Mouse (Mus musculus) heart, embryonic 14.5 days (tissue): ENCODE data around the gene Kank1. TPM values are rescaled to one million over a fixed set of nuclear protein-coding genes. Genes with fewer than 3 reads are reported as not detected.
"Not testable (repeated sequence)": the region's sequence is repeated elsewhere in the genome, so short reads cannot be mapped to it uniquely, and the experiment has no call there.

ENCODE experiments used
- ATAC-seq: fragments of 200-750 bp; cut with Nextera tagmentation; 2 replicates; pipeline ENCODE4 v1.8.0; 2017; ENCODE audit warnings: low read depth, moderate TSS enrichment; ENCODE audit not compliant: insufficient number of reproducible peaks, insufficient read depth, low FRiP score
- H3K27ac ChIP-seq, 2 experiments: fragments of 200-500 bp in 1 of 2; fragments of 300-500 bp in 1 of 2; sonication (generic) in 1 of 2; replicated peaks in 1 of 2; 2 replicates each; pipeline ENCODE4 v1.5.1; 2012 to 2014; ENCODE audit warnings: low read depth in 2 of 2, low read length in 2 of 2, control low read depth in 1 of 2, mild to moderate bottlenecking in 1 of 2, mixed read lengths in 1 of 2; ENCODE audit not compliant: control insufficient read depth in 1 of 2, insufficient read depth in 1 of 2
- H3K27me3 ChIP-seq: fragments of 300-500 bp; sonication (generic); 2 replicates; pipeline ENCODE4 v1.6.1; 2014; ENCODE audit warnings: mild to moderate bottlenecking, low read length, control low read depth; ENCODE audit not compliant: control insufficient read depth, insufficient read depth
- H3K36me3 ChIP-seq: fragments of 300-500 bp; sonication (generic); 2 replicates; pipeline ENCODE4 v1.6.1; 2014; ENCODE audit warnings: mild to moderate bottlenecking, control low read depth, low read length, mixed read lengths; ENCODE audit not compliant: control insufficient read depth, insufficient read depth
- H3K4me1 ChIP-seq, 2 experiments: fragments of 200-500 bp in 1 of 2; fragments of 300-500 bp in 1 of 2; sonication (generic) in 1 of 2; 2 replicates each; pipeline ENCODE4 v1.6.1; 2012 to 2014; ENCODE audit warnings: low read length in 2 of 2, control low read depth in 1 of 2, mixed read lengths in 1 of 2; ENCODE audit not compliant: control insufficient read depth in 2 of 2, insufficient read depth in 2 of 2
- H3K4me2 ChIP-seq: fragments of 300-500 bp; sonication (generic); 2 replicates; pipeline ENCODE4 v1.6.1; 2014; ENCODE audit warnings: mild to moderate bottlenecking, low read length
- H3K4me3 ChIP-seq, 2 experiments: fragments of 200-500 bp in 1 of 2; fragments of 300-500 bp in 1 of 2; sonication (generic) in 1 of 2; 2 replicates each; pipeline ENCODE4 v1.5.1; 2012 to 2014; ENCODE audit warnings: low read length in 2 of 2, mild to moderate bottlenecking in 2 of 2, control low read depth in 1 of 2, low read depth in 1 of 2, moderate library complexity in 1 of 2; ENCODE audit not compliant: control insufficient read depth in 1 of 2, insufficient read depth in 1 of 2
- H3K9ac ChIP-seq: fragments of 300-500 bp; sonication (generic); 2 replicates; pipeline ENCODE4 v1.6.1; 2014; ENCODE audit warnings: mild to moderate bottlenecking, low read length
- H3K9me3 ChIP-seq: fragments of 300-500 bp; sonication (generic); 2 replicates; pipeline ENCODE4 v1.6.1; 2016; ENCODE audit warnings: low read length, control low read depth; ENCODE audit not compliant: control insufficient read depth
- WGBS: fragments of 180-500 bp; shearing (Covaris S2); extraction: QIAGEN DNeasy Blood & Tissue Kit; methylation state at CpG from one replicate; pipeline ENCODE4 v1.1.7; 2014; 5-methylcytosine and 5-hydroxymethylcytosine counted together
- polyA plus RNA-seq: library from polyadenylated mRNA; unstranded; fragments of >200 nt; fragmentation: Nextera tagmentation; extraction: Ambion mirVana; gene quantifications from 2 replicates; pipeline ENCODE4 v1.2.1, GENCODE M21; 2014

Gene Kank1
- polyA plus RNA-seq, 1 experiment from 2014 or later, result 46.4 TPM

GRCm38 (mm10) chr19:25450869-25451629 is 214.3 kb downstream of the Kank1 start:
- Histone ChIP-seq H3K4me3 (no peak overlapping the region), H3K27me3 (no peaks in the 10 kb centered on the region), H3K9ac (no peak overlapping the region), H3K36me3 (no peaks in the 10 kb centered on the region), H3K9me3 (no peaks in the 10 kb centered on the region), H3K27ac (no peak overlapping the region), H3K4me1 (peaks cover 6 to 7% of the 10 kb centered on the region in 2 experiments; a peak in 3 of 4 replicates), H3K4me2 (no peak overlapping the region)
- 0 out of 2 replicates have a peak, but pooled peaks have one; percentile 47 for ATAC-seq
- 49% methylated on average over 11 of the region's 11 CpGs for WGBS

- H3K27ac ChIP-seq, result no peak overlapping the region
- no peak for ATAC-seq
- 72% methylated on average over 5 of the region's 5 CpGs for WGBS
- H3K4me1 ChIP-seq, result peaks cover 0 to 4% of the 10 kb centered on the region in 2 experiments; a peak in 1 of 4 replicates
- H3K9me3 ChIP-seq, result no peaks in the 10 kb centered on the region
- no peak overlapping the region for H3K4me2 ChIP-seq
- no peaks in the 10 kb centered on the region for H3K27me3 ChIP-seq
- H3K4me3 ChIP-seq, result no peak overlapping the region
- H3K36me3 ChIP-seq, result no peaks in the 10 kb centered on the region
- H3K9ac ChIP-seq, result no peak overlapping the region
Observed at GRCm38 (mm10) chr19:25453146-25453545, 216.4 kb downstream of the Kank1 start.

DNA sequence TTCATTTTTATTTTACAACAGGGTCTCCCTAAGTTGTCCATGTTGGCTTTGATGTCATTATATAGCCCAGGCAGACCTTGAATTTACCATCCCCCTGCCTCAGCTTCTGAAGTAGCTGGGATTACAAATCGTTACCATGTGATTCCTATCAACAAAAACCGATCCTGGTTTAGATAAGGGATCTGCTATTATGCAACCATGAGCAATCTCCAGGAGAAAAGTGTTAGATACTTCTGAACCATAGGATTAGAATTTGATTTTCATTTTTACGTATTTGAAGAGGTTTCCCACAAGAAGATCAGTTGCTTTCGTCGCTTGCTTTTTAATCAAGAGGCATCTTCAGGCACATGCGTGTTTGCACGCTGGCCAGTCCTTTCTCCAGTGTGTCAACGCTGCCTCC is 224.0 kb downstream of the Kank1 start:
- Histone ChIP-seq H3K9me3 (peaks cover 3% of the 10 kb centered on the region; the same call in 1 of the 2 replicates), H3K27me3 (no peaks in the 10 kb centered on the region), H3K4me3 (no peak overlapping the region), H3K4me1 (no peaks in the 10 kb centered on the region), H3K4me2 (no peak overlapping the region), H3K27ac (no peak overlapping the region), H3K36me3 (no peaks in the 10 kb centered on the region), H3K9ac (no peak overlapping the region)
- ATAC-seq, result no peak
- 83% methylated on average over 8 of the region's 8 CpGs for WGBS

- Histone ChIP-seq H3K36me3 (no peaks in the 10 kb centered on the region), H3K27ac (no peak overlapping the region), H3K4me1 (no peaks in the 10 kb centered on the region), H3K4me3 (no peak overlapping the region), H3K27me3 (no peaks in the 10 kb centered on the region), H3K4me2 (no peak overlapping the region), H3K9ac (no peak overlapping the region), H3K9me3 (peaks cover 3% of the 10 kb centered on the region; the same call in 1 of the 2 replicates)
- no peak for ATAC-seq
- 83% methylated on average over 20 of the region's 20 CpGs for WGBS
Observed at GRCm38 (mm10) chr19:25461553-25462320, 225.0 kb downstream of the Kank1 start.

GRCm38 (mm10) chr19:25475806-25476205 is 239.0 kb downstream of the Kank1 start:
- not testable (repeated sequence) for H3K9ac ChIP-seq, ATAC-seq, H3K36me3 ChIP-seq, H3K27me3 ChIP-seq, H3K4me2 ChIP-seq, H3K4me1 ChIP-seq, H3K4me3 ChIP-seq, H3K27ac ChIP-seq
- WGBS, result 59% methylated on average over 4 of the region's 4 CpGs
- H3K9me3 ChIP-seq, result peaks cover 12% of the 10 kb centered on the region; the same call in 1 of the 2 replicates

DNA sequence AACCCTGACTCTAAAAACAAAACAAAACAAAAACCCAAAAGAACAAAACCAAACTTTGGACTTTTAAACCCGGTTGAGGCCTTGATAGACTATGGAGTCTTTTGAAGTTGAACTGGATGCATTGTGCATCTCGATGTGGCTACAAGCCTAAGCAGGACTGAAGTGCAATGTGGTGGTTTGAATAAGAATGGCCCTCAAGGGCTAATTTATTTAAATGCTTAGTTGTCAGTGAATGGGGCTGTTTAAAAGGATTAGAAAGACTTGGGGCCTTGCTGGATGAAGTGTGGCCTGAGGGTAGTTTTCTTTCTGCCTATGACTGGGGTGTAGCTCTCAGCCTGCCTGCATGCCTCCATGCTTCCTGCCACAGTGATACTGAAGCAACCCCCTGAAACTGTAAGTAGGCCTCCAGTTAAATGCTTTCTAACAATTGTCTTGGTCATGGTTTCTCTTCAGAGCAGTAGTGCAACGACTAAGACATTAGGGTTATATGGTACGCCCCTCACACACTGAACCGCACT is 242.4 kb downstream of the Kank1 start:
- Histone ChIP-seq H3K9ac (no peak overlapping the region), H3K36me3 (no peaks in the 10 kb centered on the region), H3K9me3 (peaks cover 12% of the 10 kb centered on the region; the same call in 1 of the 2 replicates), H3K27me3 (no peaks in the 10 kb centered on the region), H3K27ac (no peak overlapping the region), H3K4me2 (no peak overlapping the region), H3K4me3 (no peak overlapping the region), H3K4me1 (no peaks in the 10 kb centered on the region)
- 88% methylated on average over 5 of the region's 5 CpGs for WGBS
- no peak for ATAC-seq

- H3K9ac ChIP-seq, result no peak overlapping the region
- H3K4me3 ChIP-seq, result no peak overlapping the region
- peaks cover 12% of the 10 kb centered on the region; the same call in 1 of the 2 replicates for H3K9me3 ChIP-seq
- no peaks in the 10 kb centered on the region for H3K4me1 ChIP-seq
- no peak overlapping the region for H3K4me2 ChIP-seq
- no peak for ATAC-seq
- 88% methylated on average over 6 of the region's 6 CpGs for WGBS
- no peak overlapping the region for H3K27ac ChIP-seq
- H3K27me3 ChIP-seq, result no peaks in the 10 kb centered on the region
- no peaks in the 10 kb centered on the region for H3K36me3 ChIP-seq
Observed at GRCm38 (mm10) chr19:25480820-25481219, 244.0 kb downstream of the Kank1 start.
